Mouse (Mus musculus): ENCODE measurements around the gene Flt3l.
"Not testable (repeated sequence)": the region's sequence is repeated elsewhere in the genome, so short reads cannot be mapped to it uniquely, and the experiment has no call there.

Flt3l gene

DNA sequence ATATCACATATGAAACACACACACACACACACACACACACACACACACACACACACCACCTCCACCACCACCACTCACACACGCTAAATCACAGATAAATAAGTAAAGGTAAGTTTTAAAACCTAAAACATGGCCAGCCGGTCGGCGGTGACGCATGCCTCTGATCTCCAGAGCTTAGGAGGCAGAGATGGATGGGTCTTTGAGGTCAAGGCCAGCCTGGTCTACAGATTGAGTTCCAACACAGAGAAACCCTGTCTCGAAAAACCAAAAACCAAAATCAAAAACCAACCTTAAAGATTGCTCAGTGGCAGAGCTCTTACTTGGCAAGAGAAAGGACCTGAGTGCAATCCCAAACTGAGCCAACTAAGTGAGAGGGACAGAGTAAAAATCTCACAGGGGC lies 36.2 kb downstream of the Flt3l start:
- intact Hi-C loops (cut with DNase I): no loop called here

DNA sequence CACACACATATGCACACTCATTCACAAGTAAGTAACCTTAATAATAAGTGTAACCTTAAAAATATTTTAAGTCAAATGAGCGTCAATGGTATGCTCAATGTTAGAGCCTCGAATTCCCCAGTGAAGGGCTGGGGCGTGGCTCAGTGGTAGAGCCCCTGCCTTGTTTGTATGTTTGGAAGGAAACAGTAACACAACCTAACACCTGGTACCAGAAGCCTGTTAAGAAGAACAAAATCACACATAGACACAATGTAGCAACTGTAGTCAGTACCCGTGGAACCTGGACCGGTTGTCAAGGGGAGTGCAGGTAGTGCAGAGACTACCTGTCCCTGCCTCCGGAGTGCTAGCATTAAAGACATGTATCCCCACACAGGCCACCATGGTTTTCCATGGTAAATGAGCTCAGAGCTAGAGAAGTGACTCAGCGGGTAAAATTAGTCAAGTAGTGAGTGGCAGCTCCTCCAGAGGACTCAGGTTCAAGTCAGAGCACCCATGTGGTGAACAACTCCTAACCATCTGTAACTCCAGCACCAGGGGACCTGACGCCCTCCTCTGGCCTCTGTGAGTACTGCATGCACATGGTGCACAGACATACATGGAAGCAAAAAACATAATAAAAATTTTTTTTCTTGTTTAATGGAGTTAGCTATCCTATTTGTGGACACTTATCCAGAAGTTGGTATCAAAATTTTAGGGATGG lies 37.5 kb downstream of the Flt3l start:
- intact Hi-C loops (cut with DNase I): no loop called here

DNA sequence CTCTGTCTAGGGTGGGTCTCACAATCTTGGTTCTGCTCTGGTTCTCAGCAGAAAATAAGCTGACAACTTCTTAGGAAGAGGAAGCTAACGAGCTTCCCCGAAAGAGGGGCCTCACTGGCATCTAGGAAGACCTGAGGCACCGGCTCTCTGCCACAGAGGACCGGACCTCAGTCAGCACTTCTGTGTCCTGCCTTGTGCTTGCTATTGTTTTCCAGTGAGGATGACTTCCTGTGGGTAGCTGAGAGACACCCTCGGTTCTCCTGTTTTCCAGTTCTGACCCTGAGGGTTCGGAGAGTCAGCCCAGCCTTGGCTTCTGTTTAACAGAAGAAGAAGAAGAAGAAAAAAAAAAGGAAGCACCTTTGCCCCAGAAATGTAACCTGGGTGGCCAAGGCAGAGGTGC lies 38.8 kb downstream of the Flt3l start:
- intact Hi-C loops (cut with DNase I): no loop called here

DNA sequence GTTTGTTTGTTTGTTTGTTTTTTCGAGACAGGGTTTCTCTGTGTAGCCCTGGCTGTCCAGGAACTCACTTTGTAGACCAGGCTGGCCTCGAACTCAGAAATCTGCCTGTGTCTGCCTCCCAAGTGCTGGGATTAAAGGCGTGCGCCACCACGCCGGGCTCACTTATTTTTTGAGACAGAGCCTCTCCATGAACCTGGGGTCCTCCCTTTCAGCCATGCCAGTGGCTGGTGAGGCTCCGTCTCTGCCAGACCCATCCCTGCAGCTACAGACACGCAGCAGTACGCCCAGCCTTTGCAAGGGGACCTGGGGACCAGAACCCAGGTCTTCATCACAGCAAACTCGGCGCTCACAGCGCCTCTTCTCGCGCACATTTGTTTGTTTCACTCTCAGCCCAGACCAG lies 40.3 kb downstream of the Flt3l start:
- intact Hi-C loops (cut with DNase I): not testable (repeated sequence)

DNA sequence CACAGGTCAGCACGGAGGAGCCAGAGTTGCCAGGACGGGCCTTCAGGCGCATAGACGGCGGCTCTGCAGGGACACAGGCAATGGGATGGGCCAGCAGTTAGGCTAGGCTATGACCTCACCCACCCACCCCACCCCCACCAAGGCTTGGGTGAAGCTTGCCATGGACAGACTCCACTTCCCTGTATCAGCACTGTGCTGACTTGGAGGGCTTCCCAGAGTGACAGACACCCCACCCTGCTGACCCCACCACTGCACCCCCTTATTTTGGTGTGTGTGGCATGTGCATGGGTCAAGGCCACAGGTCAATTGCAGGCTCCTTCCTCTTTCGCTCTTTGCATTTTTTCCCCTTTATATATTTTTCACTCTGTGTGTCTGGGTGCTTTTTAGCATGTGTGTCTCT lies 40.9 kb downstream of the Flt3l start:
- intact Hi-C loops (cut with DNase I): no loop called here

DNA sequence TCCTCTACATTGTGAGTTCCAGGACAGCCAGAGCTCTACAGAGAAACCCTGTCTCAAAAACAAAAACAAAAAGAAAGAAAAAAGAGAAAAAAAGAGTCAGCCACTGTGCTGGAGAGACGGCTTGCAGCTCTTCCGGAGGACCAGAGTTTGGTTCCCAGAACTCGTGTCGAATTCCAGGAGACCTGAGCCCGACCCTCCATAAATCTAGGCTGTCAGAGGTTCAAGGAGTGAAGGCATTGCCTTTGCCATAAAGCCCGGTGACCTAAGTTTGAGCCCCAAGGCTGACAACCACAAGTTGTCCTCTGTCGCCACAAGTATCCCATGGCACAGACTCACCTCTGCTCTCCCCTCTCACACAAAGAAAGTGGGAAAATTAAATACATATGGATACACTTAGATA lies 42.1 kb downstream of the Flt3l start:
- intact Hi-C loops (cut with DNase I): loop anchor here (5.0 kb wide), 1 partner anchor 108 kb away; the partner anchor contains the start of gene Ccdc155

DNA sequence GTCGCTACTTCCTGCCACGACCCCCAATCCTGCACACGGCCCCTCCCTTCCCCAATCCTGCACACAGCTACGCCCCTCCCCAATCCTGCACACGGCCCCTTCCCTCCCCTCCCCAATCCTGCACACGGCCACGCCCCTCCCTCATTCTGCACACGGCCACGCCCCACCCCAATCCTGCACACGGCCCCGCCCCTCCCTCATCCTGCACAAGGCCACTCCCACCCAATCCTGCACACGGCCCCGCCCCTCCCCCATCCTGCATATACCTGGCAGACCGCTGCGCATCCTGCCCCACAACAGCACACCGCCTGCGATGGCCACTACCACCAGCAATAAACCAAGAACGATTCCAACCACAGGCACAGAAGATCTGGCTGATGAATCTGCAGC lies 42.7 kb downstream of the Flt3l start:
- intact Hi-C loops (cut with DNase I): loop anchor here (5.0 kb wide), 1 partner anchor 109 kb away; the partner anchor contains the start of gene Ccdc155

DNA sequence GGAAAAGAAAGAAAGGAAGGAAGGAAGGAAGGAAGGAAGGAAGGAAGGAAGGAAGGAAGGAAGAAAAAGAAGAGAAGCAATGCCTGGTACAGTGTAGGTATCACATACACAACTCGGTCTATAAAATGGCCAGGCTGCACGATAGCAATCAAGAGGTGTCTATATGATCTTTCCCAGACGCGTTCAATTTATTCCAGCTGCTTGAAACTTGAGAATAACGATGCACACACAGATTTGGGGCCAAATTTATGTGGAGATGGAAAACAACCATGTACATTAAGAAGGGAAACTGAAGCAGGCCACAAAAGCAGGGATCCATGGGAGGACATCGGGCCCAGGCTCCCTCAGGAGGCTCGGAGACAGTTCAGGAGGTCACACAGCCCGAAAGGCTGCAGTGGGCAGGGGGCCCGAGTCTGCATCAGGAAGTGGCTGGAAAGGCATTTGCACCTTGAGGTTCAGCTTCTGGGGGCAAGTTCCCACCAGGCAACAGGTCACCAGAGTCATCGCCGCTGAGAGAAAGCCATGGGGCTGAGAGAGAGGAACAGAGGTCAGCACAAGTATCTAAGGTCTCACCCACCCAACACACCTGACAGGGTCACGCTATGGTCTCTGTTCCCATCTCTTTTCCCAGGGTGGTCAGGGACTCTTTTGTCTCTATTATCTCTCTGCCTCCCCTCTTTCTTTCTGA lies 43.3 kb downstream of the Flt3l start:
- intact Hi-C loops (cut with DNase I): loop anchor here (5.0 kb wide), 1 partner anchor 109 kb away; the partner anchor contains the start of gene Ccdc155

DNA sequence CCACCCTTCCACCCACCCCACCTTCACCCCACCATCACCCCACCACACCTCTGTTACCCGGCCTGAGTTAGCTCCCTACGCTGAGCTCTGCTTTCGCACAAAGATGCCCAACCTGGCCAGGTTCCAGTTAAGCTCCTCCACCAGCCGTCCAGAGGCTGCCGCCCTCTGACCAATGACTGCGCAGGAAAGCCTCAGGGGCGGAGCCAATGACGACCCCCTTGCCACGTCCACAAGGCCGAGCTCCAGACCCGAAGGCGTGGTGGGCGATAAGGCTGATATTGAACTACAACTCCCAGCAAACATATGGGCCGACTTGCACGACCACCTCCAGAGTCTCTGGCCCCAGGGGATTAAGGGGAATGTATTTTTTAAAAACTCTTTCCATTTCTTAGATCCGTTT lies 44.2 kb downstream of the Flt3l start, which contains the start of gene Rcn3:
TSS of gene Rcn3 (minus strand) at position 174 of the 400 bp plus-strand sequence.
- intact Hi-C loops (cut with DNase I): loop anchor here (5.0 kb wide), 1 partner anchor 110 kb away; the partner anchor contains the start of gene Ccdc155

DNA sequence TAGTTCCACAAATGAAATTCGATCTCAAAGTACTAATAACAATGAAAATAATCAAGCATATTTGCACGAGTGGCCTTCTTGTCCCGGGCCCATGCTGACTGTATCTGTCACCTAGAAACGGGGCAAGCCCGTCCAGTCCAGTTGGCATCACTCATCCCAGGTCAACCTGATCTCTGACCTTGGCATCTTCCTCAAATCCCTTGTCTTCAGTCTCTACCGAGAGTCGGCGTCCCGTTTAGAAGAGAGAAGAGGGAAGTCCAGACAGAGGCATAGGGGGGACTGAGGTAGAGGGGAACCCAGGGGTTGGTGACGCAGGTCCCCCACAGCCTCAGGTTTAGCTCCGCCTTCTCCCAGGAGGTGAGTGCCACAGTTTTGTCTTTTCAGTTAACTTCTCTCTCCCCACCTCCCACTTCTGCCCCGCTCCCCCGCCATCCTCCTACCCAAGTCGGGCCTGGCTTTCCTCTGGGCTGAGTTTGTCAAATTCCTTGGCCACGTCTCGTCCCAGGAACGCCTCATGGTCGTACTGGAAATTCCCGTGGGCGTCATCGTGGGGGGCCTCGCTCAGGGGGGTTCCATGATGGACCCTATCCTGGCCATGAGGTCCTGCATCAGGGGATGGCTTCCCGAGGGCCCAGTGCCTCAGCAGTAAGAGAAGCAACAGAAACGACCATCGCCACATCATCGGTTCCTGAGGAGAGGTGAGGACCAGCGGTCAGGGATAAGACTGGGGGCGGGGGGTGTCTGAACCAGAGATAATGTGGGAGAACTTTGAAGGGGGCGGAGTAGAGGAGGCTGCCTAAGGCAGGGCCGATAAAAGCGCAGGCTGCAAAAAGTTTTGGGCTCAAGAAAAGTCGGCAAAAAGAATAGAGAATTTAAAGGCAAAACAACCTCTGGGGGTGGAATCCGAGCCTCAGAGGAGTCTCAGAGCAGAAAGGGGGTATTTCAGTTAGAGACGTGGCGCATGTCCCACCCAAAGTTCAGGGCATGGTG lies 44.9 kb downstream of the Flt3l start:
- intact Hi-C loops (cut with DNase I): loop anchor here (5.0 kb wide), 1 partner anchor 111 kb away; the partner anchor contains the start of gene Ccdc155

DNA sequence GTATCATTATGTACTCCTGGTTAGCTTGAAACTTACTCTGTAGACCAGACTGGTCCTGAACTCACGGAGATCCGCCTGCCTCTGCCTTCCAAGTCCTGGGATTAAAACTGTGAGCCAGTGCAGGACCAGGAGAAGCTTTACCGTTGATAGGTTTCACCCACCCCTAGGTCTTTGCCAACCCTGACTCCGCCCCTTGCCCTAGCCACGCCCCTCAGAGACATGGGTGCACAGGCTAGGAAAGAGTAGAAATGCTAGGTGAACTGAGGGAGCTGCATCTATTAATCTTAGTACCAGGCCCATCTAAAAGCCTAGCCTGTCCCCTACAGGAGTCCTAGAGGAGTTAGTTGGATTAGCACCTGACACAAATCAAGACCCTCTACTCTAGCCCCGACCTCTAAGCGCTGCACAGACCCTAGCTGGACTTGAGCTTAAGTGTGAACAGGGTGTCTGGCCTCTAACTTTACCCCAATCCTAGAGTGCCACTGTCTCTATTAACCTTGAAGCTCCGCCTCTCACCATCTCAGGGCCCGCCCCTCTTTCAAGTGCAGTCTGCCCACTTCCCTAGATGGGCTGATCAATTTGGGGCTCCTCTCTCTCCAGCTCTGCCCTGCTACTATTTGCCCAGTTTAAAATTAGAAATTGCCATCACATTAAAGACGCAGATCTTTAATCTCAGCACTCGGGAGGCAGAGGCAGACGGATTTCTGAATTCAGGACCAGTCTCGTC lies 45.8 kb downstream of the Flt3l start:
- intact Hi-C loops (cut with DNase I): loop anchor here (5.0 kb wide), 1 partner anchor 112 kb away; the partner anchor contains the start of gene Ccdc155

DNA sequence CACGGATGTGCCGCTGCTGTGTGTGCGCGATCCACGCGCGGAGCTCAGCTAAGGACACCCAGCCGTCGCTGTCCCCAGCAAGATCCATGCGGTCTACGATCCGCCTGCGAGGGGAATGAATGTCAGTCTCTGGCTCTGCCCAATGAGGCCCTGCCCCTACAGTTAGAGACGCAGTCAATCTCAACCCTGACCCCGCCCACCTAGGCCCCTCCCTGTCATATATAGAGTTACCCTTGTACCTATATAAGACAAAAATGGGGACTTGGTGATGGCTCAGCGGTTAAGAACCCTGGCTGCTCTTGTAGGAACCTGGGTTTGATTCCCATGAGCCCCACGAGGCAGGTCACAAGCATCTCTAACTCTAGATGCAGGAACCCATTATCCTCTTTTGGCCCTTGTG lies 47.6 kb downstream of the Flt3l start:
- intact Hi-C loops (cut with DNase I): no loop called here

DNA sequence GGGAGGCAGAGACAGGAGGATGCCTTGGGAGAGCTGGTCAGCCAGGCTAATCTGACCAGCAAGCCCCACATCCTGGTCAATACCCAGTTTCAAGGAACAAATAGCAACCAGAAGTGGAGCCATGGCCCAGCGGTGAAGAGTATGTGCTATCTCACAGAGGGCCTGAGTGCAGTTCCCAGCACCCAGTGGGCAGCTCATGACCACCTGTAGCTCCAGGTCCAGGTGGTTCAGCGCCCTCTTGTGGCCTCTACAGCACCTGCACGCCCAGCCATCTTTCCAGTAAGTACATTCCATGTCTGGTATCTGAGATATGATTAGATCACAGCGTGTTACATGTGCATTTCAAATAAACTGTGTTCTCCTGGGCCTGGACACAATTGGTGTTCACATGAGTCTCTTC lies 50.1 kb downstream of the Flt3l start:
- intact Hi-C loops (cut with DNase I): no loop called here

DNA sequence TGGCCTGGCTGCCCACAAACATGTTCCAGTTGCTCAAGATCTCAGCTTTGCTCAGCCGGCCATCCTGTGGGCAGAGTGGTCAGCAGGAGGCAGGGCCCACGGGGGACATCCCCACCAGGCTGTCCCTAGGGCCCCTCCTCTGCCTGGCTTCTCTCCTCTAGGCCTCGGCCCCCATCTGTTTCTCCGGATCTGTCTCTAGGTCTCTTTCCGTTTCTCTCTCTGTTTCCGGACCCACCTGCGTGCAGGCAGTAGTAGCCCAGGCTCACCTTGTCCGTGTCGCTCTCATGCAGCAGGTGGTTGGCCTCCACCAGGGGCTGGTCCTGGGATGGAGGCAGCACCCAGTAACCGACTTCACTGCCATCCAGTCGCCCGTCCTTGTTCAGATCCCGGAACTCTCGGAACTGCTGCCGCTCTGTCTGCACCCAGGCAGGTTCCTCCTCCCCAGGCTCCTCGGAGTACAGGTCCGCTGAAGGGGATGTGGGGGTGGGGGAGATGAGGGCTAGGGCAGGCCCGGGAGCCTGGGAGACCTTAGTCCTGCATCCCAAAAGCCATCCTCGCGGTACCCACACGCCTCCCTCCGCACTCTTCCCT lies 52.8 kb downstream of the Flt3l start:
- intact Hi-C loops (cut with DNase I): loop anchor here (5.0 kb wide), 1 partner anchor 39 kb away; the partner anchor contains the start of gene Rps11

DNA sequence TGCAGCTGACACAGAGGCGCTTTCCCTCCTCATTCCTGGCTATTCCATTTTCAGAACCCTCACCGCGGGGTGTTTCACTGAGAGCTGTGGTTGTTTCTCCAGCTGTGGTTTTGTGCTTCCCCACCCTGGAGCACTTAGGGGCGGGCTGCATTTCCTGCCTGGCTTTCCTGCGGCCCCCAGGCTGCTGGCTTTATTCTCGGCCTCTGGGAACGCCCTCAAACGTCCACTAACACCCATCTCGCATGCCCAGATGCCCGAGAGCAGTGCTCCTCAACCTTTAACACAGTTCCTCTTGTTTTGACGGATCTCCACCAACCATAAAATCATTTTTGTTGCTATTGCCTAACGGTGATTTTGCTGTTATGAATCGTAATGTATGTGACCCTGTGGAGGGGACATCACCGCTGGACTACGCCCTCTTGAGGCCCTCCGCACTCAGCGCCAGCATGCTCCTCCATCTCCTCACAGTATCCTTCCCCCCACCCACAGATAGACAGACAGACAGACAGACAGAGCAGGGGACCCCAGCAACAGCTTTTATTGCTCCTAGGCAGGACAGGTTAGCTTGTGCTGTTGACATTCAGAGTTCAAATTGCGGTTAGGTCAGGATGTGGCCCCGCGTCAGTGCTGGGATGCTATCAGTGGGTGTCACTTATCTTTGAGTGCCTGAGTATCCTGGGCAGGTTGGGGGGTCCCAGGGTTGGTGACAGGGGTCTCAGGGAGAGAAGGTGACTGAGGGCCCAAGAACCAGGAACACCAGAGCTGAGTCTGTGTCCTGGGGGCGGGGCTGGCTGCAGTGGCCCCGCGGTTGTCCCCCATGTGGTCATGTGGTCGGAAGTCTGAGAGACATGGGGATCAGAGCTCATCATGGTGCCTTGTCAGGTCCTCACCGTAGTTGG lies 53.6 kb downstream of the Flt3l start:
- intact Hi-C loops (cut with DNase I): loop anchor here (5.0 kb wide), 1 partner anchor 40 kb away; the partner anchor contains the start of gene Rps11

DNA sequence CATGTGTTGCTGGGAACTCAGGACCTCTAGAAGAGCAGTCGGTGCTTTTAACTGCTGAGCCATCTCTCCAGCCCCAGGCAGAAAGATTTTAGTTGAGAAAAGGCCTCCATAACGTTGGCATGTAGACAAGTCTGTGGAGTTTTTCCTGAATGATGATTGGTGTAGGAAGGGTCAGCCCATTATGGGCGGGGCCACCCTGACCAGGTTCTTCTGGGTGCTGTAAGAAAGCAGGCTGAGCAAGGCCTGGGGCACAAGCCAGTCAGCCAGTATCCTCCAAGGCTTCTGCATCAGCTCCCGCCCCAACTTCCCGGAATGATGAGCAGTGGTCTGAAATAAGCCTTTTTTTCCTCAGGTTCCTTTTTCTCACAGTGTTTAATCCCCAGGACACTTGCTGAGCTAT lies 55.2 kb downstream of the Flt3l start:
- intact Hi-C loops (cut with DNase I): loop anchor here (5.0 kb wide), 1 partner anchor 41 kb away; the partner anchor contains the start of gene Rps11

DNA sequence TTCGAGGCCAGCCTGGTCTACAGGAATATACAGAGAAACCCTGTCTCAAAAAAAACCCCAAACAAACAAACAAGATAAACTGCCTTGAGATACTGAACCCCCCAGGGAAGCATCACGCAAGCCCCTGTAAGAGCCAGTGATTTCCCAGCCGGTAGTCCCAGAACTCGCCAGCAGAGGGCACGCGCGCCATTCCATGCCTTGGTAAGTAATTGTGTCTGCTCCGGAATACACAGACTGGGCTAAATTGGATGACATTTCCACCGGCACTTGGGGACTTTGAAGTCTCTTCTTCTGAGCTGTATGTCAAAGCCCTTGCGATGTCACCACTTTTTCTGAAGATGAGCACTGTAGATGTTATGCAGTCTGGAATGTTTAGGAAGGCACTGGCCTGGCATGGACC lies 56.4 kb downstream of the Flt3l start:
- intact Hi-C loops (cut with DNase I): loop anchor here (1.0 to 5.0 kb wide), 3 partner anchors 42 to 122 kb away; partner anchors contain the start of genes Ccdc155, Flt3l, Gm45713 and Rps11

All from adrenal gland (tissue).